Mouse (Mus musculus) spleen, postnatal 14 days (tissue): ENCODE data around the gene Cgnl1.

Experiments used
- DNase-seq, 2 experiments: peaks; one replicate each; pipeline ENCODE4 v3.0.0; 2021 to 2022; ENCODE audit warnings: low spot score in 2 of 2

Gene Cgnl1

DNA sequence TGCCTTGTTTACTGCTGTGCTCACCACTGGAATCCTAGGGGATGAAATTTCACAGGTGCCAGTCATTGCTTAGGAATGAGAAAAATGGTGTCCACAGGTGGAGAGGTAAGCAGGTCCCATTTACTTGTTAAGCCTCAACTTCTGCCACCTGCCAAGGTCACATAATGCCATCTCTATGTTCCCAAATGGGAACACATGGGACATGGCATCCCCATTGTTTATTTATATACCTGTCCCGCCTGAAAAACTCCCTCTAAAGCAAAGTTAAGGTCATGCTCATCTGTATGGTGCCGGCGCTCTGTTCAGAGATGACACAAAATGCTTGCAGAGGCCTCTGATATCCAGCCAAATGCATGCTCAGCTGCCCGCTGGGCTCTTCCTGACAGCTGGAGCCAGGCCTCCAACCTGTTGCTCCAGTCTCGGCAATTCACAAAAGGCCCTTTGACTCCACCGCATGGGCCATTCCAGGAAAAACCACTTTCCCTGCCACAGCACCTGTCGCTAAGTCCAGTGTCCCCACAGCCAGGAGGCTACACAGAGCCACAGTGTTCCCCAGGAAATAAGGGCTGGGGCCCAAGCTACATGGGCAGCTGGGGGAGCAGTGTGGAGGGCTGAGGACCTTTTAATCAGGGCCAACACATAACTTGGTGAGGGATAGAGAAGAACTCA, 192.4 kb downstream of the Cgnl1 start:
- no peak for DNase-seq
